ENCODE assay signal across 22 mouse cellular contexts in the genomic region with DNA sequence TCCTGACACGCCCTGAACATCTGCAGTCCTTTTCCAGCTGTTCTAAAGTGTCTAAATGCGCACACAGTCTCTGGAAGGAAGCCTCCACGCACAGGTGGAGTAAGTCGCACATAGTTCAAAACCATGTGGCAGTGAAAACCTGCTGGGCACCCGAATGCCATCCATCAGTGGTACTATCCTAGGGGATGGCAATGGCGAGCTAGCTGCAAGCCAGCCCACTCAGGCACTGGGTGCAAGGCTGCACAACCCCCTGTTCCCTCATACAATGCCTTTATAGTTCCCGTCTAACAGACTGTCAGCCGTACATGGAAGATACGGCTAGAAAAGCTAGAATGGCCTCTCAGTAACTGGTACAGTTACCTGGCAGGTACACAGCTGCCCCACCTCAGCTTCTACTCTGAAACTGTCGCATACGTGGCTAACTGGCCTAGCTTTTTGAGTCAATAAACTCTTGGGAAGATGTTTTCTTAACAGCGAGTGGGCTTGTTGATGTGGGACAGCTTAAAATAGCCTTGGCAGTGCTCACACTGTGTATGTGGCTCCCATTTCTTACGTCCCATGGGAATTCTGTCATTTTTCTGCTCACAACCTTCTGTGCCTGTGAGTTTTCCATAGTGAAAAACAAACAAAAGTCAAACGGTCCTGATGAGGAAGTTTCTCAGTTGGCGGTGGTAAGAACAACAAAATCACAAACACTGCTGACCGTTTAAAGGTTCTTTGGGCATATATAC.
DNase-seq lines count a peak whose midpoint lies in the region; ATAC-seq and TF ChIP-seq lines count a peak whose summit lies in the region.
"Had no signal": no experiment of that assay in that cellular context is flagged by ENCODE, and none has a peak within 500 bp of the region (broad histone marks: within the 10 kb centered on the region; RNA-seq: fewer than 3 reads in every experiment).

No protein-coding gene starts in this region.

- no peak for TF ChIP-seq CTCF in liver, postnatal 0 days (IDR thresholded peaks at IDR 0.05; ENCODE audit: low read depth)

- no peaks in the 10 kb centered on the region for H3K9me3 ChIP-seq in liver, postnatal 0 days (ENCODE audit: low read length)
- H3K9me3 ChIP-seq in liver, embryonic 11.5 days (ENCODE audit: control insufficient read depth, low read length), result no peaks in the 10 kb centered on the region
- H3K9me3 ChIP-seq in heart, embryonic 11.5 days (replicated peaks; ENCODE audit: control insufficient read depth, low read length), result no peaks in the 10 kb centered on the region
- H3K9me3 ChIP-seq in hindbrain, embryonic 13.5 days, result no peaks in the 10 kb centered on the region
- H3K9me3 ChIP-seq: embryonic facial prominence, embryonic 15.5 days; G1E; hindbrain, embryonic 15.5 days; limb, embryonic 15.5 days; megakaryocyte, embryonic 14.5 days; midbrain, embryonic 15.5 days; neural tube, embryonic 15.5 days had no signal

- H3K4me1 ChIP-seq in liver, postnatal 0 days (ENCODE audit: insufficient read depth), result no peaks in the 10 kb centered on the region
- H3K4me1 ChIP-seq in liver, embryonic 11.5 days (replicated peaks; ENCODE audit: control insufficient read depth, insufficient read depth, low read length), result no peaks in the 10 kb centered on the region
- 0 out of 2 replicates have a peak, but pooled peaks cover 6% of the 10 kb centered on the region for H3K4me1 ChIP-seq in heart, embryonic 11.5 days (ENCODE audit: control insufficient read depth, insufficient read depth, low read length)
- H3K4me1 ChIP-seq in hindbrain, embryonic 13.5 days (replicated peaks), result peaks cover 3% of the 10 kb centered on the region; the same call in 1 of the 2 replicates
- H3K4me1 ChIP-seq: hindbrain, embryonic 15.5 days; limb, embryonic 15.5 days; neural tube, embryonic 15.5 days had no signal

- 73% methylated on average over 16 of the region's 16 CpGs for WGBS in liver, postnatal 0 days (ENCODE audit: insufficient replicate concordance)
- 88% methylated on average over 16 of the region's 16 CpGs for WGBS in liver, embryonic 11.5 days
- 80% methylated on average over 16 of the region's 16 CpGs for WGBS in heart, embryonic 11.5 days (ENCODE audit: insufficient replicate concordance)
- 88% methylated on average over 16 of the region's 16 CpGs for WGBS in hindbrain, embryonic 13.5 days

- ATAC-seq in liver, postnatal 0 days, result no peak
- no peak for ATAC-seq in liver, embryonic 11.5 days (replicated peaks; ENCODE audit: low FRiP score)
- ATAC-seq in heart, embryonic 11.5 days (replicated peaks; ENCODE audit: insufficient number of reproducible peaks, low FRiP score, low TSS enrichment), result 0 out of 2 replicates have a peak, but pooled peaks have one; percentile 35
- no peak for ATAC-seq in hindbrain, embryonic 13.5 days (ENCODE audit: low FRiP score)
- ATAC-seq: activated CD4-positive, CD25-positive, alpha-beta regulatory T cell, adult 4 months; intestine, postnatal 0 days; midbrain, embryonic 15.5 days had no signal

- H3K27ac ChIP-seq in liver, postnatal 0 days (ENCODE audit: low read depth), result no peak overlapping the region
- no peak overlapping the region for H3K27ac ChIP-seq in liver, embryonic 11.5 days (ENCODE audit: low read depth, low read length)
- no peak overlapping the region for H3K27ac ChIP-seq in heart, embryonic 11.5 days (ENCODE audit: low read depth, low read length)
- no peak overlapping the region for H3K27ac ChIP-seq in hindbrain, embryonic 13.5 days
- H3K27ac ChIP-seq: embryonic facial prominence, embryonic 15.5 days; hindbrain, embryonic 15.5 days; layer of hippocampus, adult 2 months; limb, embryonic 15.5 days; midbrain, embryonic 15.5 days; neural tube, embryonic 15.5 days had no signal

- intact Hi-C loops in heart, postnatal 25 days (cut with DNase I), result no loop called here
- intact Hi-C loops in heart, postnatal 10 days (cut with DNase I), result loop anchor here (2.0 kb wide), 1 partner anchor 26 kb away; no protein-coding TSS in a partner anchor

- H3K27me3 ChIP-seq in liver, postnatal 0 days (ENCODE audit: insufficient read depth, low read length), result no peaks in the 10 kb centered on the region
- no peaks in the 10 kb centered on the region for H3K27me3 ChIP-seq in liver, embryonic 11.5 days (replicated peaks; ENCODE audit: control insufficient read depth, insufficient read depth, low read length)
- H3K27me3 ChIP-seq in heart, embryonic 11.5 days (ENCODE audit: control insufficient read depth, insufficient read depth, low read length), result no peaks in the 10 kb centered on the region
- H3K27me3 ChIP-seq in hindbrain, embryonic 13.5 days, result no peaks in the 10 kb centered on the region
- H3K27me3 ChIP-seq: embryonic facial prominence, embryonic 15.5 days; hindbrain, embryonic 15.5 days; limb, embryonic 15.5 days; midbrain, embryonic 15.5 days; neural tube, embryonic 15.5 days had no signal

- H3K36me3 ChIP-seq in liver, postnatal 0 days (replicated peaks; ENCODE audit: insufficient read depth, low read length), result peaks cover 7% of the 10 kb centered on the region; the same call in 1 of the 2 replicates
- no peaks in the 10 kb centered on the region; the same call in 1 of the 2 replicates for H3K36me3 ChIP-seq in liver, embryonic 11.5 days (ENCODE audit: control insufficient read depth, insufficient read depth, low read length)
- H3K36me3 ChIP-seq in heart, embryonic 11.5 days (ENCODE audit: control insufficient read depth, insufficient read depth, low read length), result 0 out of 2 replicates have a peak, but pooled peaks cover 7% of the 10 kb centered on the region
- peaks cover 16% of the 10 kb centered on the region for H3K36me3 ChIP-seq in hindbrain, embryonic 13.5 days
- H3K36me3 ChIP-seq: midbrain, embryonic 15.5 days had no signal

- no peak for TF ChIP-seq EP300 in liver, postnatal 0 days (IDR thresholded peaks at IDR 0.05; ENCODE audit: low read depth)

- peak; percentile 89 for DNase-seq in heart, adult 11 months
- no peak for DNase-seq in heart, postnatal 25 days (ENCODE audit: low spot score)
- DNase-seq in liver, postnatal 0 days, result peak; percentile 4
- DNase-seq in liver, embryonic 11.5 days (ENCODE audit: low spot score), result no peak
- DNase-seq in heart, postnatal 10 days, result peak; percentile 41 to 43
- DNase-seq: adrenal gland, postnatal 14 days; cerebellum, adult 11-12 months; cerebellum, postnatal 36 days; spleen, adult 18-20 months; thymus, postnatal 36 days had no signal

- H3K4me3 ChIP-seq in liver, postnatal 0 days (ENCODE audit: low read depth, low read length), result no peak overlapping the region
- H3K4me3 ChIP-seq in liver, embryonic 11.5 days (ENCODE audit: low read depth, low read length), result no peak overlapping the region
- no peak overlapping the region for H3K4me3 ChIP-seq in heart, embryonic 11.5 days (ENCODE audit: low read depth, low read length)
- no peak overlapping the region for H3K4me3 ChIP-seq in hindbrain, embryonic 13.5 days
- H3K4me3 ChIP-seq: embryonic facial prominence, embryonic 15.5 days; hindbrain, embryonic 15.5 days; layer of hippocampus, adult 2 months; limb, embryonic 15.5 days; megakaryocyte, embryonic 14.5 days; midbrain, embryonic 15.5 days; neural tube, embryonic 15.5 days had no signal

- H3K4me2 ChIP-seq in liver, postnatal 0 days (ENCODE audit: low read depth, low read length), result no peak overlapping the region
- H3K4me2 ChIP-seq in liver, embryonic 11.5 days, result no peak overlapping the region
- no peak overlapping the region for H3K4me2 ChIP-seq in heart, embryonic 11.5 days
- H3K4me2 ChIP-seq in hindbrain, embryonic 13.5 days, result no peak overlapping the region
- H3K4me2 ChIP-seq: embryonic facial prominence, embryonic 15.5 days; hindbrain, embryonic 15.5 days; limb, embryonic 15.5 days; midbrain, embryonic 15.5 days; neural tube, embryonic 15.5 days had no signal

- no peak overlapping the region for H3K9ac ChIP-seq in liver, postnatal 0 days (replicated peaks)
- H3K9ac ChIP-seq in liver, embryonic 11.5 days (ENCODE audit: low read depth, low read length), result no peak overlapping the region
- H3K9ac ChIP-seq in heart, embryonic 11.5 days (ENCODE audit: low read depth, low read length), result no peak overlapping the region
- H3K9ac ChIP-seq in hindbrain, embryonic 13.5 days, result no peak overlapping the region
- H3K9ac ChIP-seq: embryonic facial prominence, embryonic 15.5 days; hindbrain, embryonic 15.5 days; limb, embryonic 15.5 days; midbrain, embryonic 15.5 days; neural tube, embryonic 15.5 days had no signal

Comparison
In these comparisons a context has a peak if more than half of its experiments do, and no peak if none do; other contexts are left out.
1. DNase-seq: peak in heart, adult 11 months (single experiment), liver, postnatal 0 days (single experiment) and heart, postnatal 10 days (2 of 2); none in heart, postnatal 25 days (single experiment) and liver, embryonic 11.5 days (single experiment).